ENCODE assay signal across 24 mouse cellular contexts in genomic region chr16:31128116-31128515, GRCm38 (mm10).
"Had no signal": no experiment of that assay in that cellular context is flagged by ENCODE, and none has a peak within 500 bp of the region (broad histone marks: within the 10 kb centered on the region; RNA-seq: fewer than 3 reads in every experiment).

No protein-coding gene starts in this region.

- DNase-seq: gastrocnemius, adult 2 months; gastrocnemius, postnatal 10 days; gastrocnemius, postnatal 25 days; heart, adult 2 months; heart, postnatal 14 days; heart, postnatal 36 days; kidney, adult 11 months; kidney, adult 2 months; kidney, adult 9 months; kidney, postnatal 14 days; kidney, postnatal 4 days; liver had no signal

- ATAC-seq: hindbrain, postnatal 0 days; intestine, embryonic 16.5 days; liver, embryonic 12.5 days had no signal

- H3K27ac ChIP-seq: gastrocnemius, adult 2 months; heart, adult 2 months; heart, embryonic 13.5 days; heart, embryonic 15.5 days; hindbrain, embryonic 15.5 days; hindbrain, postnatal 0 days; kidney, embryonic 15.5 days; kidney, postnatal 0 days; limb, embryonic 10.5 days; limb, embryonic 12.5 days; liver, embryonic 12.5 days; liver, embryonic 14.5 days had no signal

- H3K4me3 ChIP-seq: gastrocnemius, adult 2 months; heart, adult 2 months; heart, embryonic 13.5 days; heart, embryonic 15.5 days; hindbrain, embryonic 13.5 days; hindbrain, embryonic 15.5 days; kidney, embryonic 15.5 days; limb, embryonic 10.5 days; limb, embryonic 12.5 days; liver, embryonic 12.5 days had no signal
